Mouse (Mus musculus): ENCODE data around the gene Rom1. TPM values are rescaled to one million over a fixed set of nuclear protein-coding genes. Genes with fewer than 3 reads are reported as not detected.
"Not testable (repeated sequence)": the region's sequence is repeated elsewhere in the genome, so short reads cannot be mapped to it uniquely, and the experiment has no call there.

Gene Rom1
- 10 to 100 TPM; 22.0 to 23.6 TPM for total RNA-seq (2021)

DNA sequence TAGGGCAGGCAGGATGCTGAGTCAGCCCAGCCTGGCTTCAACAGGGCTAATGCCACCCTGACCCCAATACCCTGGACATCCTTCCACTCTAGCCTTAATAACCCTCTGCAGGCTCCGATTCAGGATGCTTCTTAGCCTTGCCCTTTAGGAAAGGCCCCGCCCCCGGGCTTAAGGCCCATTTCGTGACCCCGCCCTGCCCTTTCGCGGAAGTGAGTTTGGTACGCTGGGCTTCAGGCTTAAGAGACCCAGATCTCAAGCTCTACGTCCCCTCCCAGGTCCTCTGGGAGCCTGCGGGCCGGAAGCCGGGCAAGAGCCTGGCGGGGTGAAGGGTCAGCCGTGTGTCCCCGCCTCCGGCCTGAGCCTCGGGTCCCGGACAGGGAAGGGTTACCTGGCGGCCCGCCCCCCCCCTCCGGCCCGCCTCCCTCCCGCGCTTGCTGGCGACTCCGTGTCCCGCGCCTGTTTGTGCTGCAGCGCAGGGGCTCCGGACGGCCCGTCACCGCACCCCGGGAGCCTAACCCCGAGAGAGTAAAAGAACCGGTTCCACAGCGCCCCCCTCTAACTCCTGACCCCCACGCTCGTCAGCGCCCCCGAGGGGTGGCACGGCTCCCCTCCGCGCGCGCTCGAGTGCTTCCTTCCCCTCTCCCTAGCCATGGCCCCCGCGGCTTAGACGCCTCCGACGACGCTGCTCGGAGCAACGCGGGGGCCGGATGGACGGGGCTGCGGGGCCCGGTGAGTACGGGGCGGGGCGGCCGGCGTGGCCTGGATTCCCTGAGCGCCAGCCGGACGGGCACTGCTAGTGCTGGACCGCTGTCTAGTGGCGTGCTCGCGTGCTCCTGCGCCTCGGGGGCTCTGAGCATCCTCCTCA lies at the start of gene Rom1, which contains the start of gene Eml3:
Gene Rom1 (minus strand): TSS at position 133 of the 865 bp plus-strand sequence.
Gene Eml3 (plus strand): TSS at position 329 of the 865 bp plus-strand sequence.
- intact Hi-C loops (cut with DNase I): loop anchor here (2.0 kb wide), 1 partner anchor 13 kb away; no protein-coding TSS in a partner anchor
- peak; percentile 87 for DNase-seq (ENCODE audit: low spot score)

DNA sequence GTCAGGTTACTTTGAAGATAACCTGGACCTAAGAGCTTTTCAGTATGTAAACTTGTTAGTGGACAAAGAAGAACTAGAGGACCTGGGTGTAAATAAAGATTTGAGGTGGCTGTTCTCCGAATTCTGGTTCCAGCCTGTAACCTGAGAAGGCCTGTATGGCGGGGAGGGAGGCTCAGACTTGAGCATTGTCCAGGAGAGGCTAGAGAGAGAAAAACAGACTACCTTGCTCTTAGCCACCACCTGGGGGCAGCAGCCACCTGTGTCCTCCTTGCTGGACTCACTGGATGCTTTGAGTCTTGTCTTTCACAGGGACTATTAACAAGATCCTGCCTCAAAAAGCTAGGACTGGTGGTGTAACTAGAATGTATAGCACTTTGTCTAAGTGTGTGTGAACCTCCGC lies 47.4 kb upstream of the Rom1 start:
- DNase-seq (ENCODE audit: low spot score): no peak
- intact Hi-C loops (cut with DNase I): loop anchor here (1.0 to 2.0 kb wide), 2 partner anchors 106 to 132 kb away; no protein-coding TSS in a partner anchor

DNA sequence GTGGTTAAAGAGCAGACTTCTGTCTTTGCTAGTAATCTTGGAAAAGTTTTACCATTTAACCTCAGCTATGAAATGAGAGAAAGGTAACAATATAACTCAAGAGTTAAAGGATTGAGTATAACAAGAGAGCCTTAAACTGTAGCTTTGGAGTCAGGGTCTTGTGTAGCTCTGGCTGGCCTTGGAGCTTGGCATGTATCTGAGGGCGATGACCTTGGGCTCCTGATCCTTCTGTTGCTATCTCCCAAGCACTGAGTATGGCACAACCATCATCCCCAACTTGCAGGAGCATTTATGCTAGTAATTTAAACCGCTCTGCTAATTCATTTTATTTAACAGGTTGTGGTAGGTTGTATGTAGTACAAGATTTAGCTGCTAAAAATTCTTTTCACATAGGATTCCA lies 46.3 kb upstream of the Rom1 start:
- intact Hi-C loops (cut with DNase I): no loop called here

DNA sequence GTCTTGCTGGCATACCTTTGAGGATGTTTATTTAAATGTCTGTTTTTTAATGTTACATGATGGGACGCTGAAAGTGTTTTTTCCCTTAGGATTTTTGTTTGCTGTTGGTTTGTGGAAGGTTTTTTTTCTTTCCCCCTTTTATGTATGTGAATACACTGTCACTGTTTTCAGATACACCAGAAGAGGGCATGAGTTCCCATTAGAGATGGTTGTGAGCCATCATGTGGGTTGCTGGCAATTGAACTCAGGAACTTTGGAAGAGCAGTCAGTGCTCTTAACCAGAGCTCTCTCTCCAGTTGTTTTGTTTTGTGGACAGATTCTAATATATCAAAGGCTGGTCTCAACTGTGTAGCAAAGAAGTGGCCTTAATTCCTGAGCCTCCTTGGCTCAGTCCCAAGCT lies 45.5 kb upstream of the Rom1 start:
- no peak for DNase-seq (ENCODE audit: low spot score)
- intact Hi-C loops (cut with DNase I): no loop called here

More for the DNA sequence above, 46.3 kb upstream of the Rom1 start:
- no peak for DNase-seq (ENCODE audit: low spot score)

DNA sequence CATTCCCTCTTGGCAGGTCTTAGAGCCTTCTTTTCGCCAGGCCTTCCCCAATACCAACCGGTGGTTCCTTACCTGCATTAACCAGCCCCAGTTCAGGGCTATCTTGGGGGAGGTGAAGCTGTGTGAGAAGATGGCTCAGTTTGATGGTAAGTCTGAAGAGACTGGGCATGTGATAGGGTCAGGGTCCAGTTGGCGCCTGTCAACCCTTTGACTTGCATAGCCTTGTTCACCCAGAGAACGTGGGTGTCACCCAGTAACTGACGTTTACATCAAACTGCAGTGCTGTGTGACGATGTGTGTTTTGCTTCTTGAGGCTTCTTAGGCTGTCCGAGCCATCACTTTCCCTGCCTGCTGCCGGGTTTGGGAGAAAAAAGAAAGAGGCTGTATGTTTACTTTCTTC lies 43.3 kb upstream of the Rom1 start:
- DNase-seq (ENCODE audit: low spot score); intact Hi-C loops (cut with DNase I): not testable (repeated sequence)

DNA sequence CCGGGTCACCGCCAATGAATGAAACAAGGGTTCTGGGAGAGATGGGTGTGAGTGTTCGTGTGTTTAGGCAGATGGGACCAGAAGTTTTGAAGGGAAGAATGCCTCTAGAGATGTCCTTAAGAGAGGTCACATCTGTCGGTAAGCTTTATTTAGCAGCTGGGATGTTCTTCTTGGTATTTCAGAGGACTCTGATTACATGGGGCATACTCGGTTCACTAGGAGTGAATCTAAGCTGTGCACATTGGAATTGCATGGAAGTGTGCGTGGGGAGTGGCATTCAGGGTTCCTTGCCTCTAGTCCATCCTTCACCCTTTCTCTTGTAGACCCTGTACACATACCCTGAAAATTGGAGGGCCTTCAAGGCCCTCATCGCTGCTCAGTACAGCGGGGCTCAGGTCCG lies 38.7 kb upstream of the Rom1 start:
- DNase-seq (ENCODE audit: low spot score): no peak
- intact Hi-C loops (cut with DNase I): loop anchor here (2.0 kb wide), 1 partner anchor 69 kb away; the partner anchor contains the start of gene Ganab

DNA sequence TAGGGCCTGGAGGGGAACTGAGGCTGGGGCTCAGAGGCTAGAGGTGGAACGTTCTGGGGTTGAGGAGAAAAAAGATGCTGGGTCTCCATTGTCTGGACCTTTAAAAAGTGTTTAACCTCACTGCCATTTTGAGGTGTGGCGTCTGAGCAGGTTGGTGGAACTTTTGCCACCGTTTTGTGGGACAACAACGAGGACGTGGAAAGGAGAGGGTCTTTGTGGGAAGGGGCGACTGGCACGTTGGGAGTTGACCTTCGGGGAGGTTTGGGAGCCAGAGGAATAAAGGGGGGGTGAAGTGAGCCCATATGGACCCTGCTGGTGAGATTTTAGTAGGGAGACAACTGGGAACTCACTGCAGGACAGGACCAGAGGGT lies 38.2 kb upstream of the Rom1 start:
- intact Hi-C loops (cut with DNase I): loop anchor here (2.0 kb wide), 1 partner anchor 69 kb away; the partner anchor contains the start of gene Ganab
- no peak for DNase-seq (ENCODE audit: low spot score)

DNA sequence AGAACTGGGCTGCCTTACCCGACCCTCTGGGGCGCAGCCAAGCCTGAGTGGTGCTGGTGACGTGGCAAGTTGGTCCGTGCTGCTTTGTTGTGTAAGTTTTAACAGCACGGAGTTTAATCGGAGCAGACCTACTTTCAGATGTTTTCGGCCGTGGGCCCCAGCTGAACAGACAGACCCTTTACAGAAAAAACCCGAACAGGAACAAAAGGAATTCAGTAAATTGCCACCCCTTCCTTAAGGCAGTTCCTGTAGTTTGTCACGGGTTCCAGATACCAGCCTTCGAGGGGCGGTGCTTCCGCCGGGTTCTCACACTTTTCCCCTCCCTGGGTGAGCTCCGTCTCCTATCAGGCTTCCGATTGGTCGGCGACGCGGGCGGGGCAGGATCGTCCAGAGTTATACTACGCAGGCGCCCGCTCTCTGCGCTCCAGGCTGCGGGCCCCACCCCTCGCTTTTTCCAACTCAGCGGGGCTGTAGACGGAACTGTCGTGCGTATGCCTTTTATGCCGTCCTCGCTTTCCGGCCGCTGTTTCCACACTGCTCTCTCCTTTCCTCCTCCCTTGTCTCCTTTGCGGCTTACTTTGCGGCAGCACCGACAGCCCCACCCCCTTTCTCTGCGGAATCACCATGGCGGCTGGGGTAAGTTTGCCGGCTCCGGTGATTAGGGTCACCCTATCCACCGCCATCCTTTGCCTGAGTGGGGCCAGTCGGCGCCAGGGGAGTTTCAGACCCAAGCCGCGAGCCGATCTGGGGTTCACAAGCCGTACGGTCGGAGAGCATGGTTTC lies 37.6 kb upstream of the Rom1 start, which contains the start of gene Eef1g:
Gene Eef1g (plus strand): TSS at position 452 of the 783 bp plus-strand sequence.
- peak; percentile 100 for DNase-seq (ENCODE audit: low spot score)
- intact Hi-C loops (cut with DNase I): loop anchor here (2.0 kb wide), 1 partner anchor 68 kb away; the partner anchor contains the start of gene Ganab

DNA sequence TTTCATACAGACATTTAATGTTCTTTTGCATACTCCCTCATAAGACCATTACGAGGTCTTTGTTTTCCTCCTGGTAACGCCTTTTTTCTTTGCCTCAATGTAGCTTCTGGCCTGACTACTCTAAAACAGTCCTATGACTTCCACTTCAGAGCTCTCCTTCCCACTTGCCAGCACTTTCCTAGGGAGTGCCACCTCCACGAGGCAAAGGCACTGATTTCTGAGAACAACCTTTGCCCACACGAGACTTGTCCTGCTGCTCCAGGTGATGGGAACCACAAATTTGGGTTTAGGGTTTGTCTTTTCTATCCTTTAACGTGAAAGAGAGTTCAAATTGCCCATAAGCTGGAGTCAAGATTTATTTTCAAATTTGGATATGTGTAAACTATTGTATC lies 37.0 kb upstream of the Rom1 start:
- no peak for DNase-seq (ENCODE audit: low spot score)
- intact Hi-C loops (cut with DNase I): loop anchor here (2.0 kb wide), 1 partner anchor 67 kb away; the partner anchor contains the start of gene Ganab

DNA sequence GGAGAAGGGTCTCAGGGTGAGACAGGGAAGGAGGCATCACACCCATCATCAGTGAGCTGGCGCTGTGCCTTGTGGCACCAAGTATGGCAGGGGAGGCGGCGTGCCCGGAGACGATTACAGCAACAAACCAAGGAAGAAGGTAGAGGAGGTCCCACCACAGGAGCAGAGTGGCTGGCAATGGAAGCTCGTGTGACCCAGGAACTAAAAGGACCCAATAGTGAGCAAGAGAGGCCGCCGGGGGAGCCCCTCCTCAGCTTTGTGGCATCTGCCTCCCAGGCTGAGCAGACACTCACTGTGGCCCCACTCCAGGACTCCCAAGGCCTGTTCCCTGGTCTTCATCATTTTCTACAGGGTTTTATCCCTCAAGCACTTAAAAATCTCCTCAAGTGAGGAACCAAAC lies 36.6 kb upstream of the Rom1 start:
- DNase-seq (ENCODE audit: low spot score): no peak
- intact Hi-C loops (cut with DNase I): loop anchor here (2.0 kb wide), 1 partner anchor 67 kb away; the partner anchor contains the start of gene Ganab

DNA sequence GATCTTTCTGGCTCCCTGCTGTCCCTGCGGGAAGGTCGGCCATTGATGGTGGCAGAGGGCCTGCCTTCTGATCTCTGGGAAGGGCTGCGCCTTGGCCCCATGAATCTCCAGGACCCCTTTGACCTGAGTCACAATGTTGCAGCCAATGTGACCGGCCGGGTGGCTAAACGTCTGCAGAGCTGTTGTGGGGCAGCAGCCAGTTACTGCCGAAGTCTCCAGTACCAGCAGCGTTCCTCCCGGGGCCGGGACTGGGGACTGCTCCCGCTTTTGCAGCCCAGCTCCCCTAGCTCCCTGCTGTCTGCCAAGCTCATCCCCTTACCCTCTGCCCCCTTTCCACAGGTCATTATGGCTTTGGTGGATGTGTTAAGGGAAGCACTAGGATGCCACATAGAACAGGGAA lies 35.9 kb upstream of the Rom1 start:
- intact Hi-C loops (cut with DNase I): no loop called here
- DNase-seq (ENCODE audit: low spot score): no peak

DNA sequence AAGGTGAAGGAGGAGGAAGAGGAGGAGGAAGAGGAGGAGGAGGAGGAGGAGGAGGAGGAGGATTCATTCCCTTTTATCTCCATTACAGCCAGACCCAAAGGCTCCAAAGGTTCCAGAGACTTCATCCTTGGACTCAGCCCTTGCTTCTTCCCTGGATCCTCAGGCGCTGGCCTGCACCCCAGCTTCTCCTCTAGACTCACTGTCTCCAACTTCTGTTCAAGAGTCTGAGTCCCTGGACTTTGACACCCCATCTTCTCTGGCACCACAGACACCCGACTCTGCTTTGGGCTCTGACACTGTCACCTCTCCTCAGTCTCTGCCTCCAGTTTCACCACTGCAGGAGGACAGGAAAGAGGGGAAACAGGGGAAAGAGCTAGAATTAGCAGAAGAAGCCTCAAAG lies 33.1 kb upstream of the Rom1 start:
- no peak for DNase-seq (ENCODE audit: low spot score)
- intact Hi-C loops (cut with DNase I): loop anchor here (5.0 kb wide), 1 partner anchor 45 kb away; no protein-coding TSS in a partner anchor

DNA sequence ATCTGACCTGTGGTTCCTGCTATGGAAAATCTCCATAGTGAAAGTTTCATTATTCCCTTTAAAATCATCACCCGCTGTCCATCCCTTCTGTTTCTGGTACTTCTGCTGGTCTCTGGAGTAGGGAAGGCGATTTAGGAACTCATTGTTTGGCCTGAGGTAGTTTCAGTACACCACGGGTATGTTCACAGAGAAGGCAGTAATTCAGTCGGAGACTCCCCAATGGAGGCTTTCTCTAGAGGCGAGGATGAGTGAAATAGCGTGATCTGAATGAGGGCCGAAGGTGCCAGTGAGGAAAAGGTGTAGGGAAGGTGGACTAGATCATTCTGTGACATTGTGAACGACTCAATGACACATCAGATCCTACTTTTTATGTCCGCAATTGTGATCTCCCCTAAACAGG lies 25.0 kb upstream of the Rom1 start:
- no peak for DNase-seq (ENCODE audit: low spot score)
- intact Hi-C loops (cut with DNase I): no loop called here

DNA sequence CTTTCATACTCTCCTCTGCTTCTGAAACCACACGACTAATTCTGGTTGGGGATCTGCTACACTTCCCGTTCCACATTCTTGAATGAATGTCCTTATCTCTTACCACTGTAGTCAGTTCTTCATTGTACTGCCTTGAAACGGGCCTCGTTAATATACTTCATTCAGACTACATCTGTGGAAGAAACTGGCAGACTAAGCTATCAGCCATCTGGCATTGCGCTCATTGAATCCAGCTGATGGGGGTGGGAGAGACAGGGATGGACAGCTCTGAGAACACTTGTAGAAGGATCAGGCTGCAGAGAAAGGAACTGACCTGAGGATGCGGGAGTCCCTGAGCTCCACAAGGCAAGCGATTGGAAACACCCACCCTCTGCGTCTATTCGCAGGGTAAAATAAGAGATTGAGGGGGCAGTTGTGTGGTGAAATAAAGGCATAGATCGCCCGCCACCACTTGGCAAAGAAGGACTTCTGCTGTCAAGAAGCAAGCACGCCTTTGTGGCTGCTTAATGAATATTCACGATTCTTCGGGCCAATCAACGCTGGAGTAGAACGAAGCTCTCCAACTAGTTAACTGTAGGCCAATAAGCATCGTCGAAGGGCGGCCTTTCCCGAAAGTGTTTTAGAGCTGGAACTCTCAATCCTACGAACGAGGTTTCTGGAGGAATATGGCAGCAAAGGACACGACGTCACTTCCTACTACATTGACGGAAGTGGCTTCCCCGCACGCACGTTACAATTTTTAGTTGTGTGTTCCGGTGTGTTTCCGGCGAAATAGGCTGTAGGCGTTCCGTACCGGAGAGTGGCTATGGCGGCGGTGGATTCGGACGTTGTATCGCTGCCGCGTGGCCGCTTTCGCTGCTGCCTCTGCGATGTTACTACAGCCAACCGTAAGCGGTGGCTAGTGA lies 24.2 kb upstream of the Rom1 start, which contains the start of gene Tut1:
Gene Tut1 (plus strand): TSS at position 713 of the 905 bp plus-strand sequence.
- peak; percentile 84 for DNase-seq (ENCODE audit: low spot score)
- intact Hi-C loops (cut with DNase I): loop anchor here (1.0 kb wide), 1 partner anchor 11 kb away; no protein-coding TSS in a partner anchor

DNA sequence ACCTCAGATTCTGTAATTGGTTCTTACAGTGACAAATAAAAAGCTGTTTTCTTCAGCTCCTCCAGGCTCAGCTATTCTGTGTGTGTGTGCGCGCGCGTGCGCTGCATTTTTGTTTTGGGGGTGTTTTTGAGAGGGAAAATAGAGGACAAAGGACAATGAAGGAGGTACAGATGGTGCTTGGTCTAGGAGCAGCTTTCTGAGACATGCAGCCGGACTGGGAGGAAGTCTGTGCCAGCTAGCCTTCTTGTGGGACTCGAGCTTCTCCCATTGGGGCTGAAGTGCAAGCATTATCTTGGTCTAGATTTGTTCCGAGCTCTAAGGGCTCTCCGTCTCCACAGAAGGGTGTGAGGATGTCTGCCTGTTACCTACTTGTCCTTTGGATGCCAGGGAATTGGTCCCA lies 23.1 kb upstream of the Rom1 start:
- intact Hi-C loops (cut with DNase I): no loop called here
- DNase-seq (ENCODE audit: low spot score): no peak

DNA sequence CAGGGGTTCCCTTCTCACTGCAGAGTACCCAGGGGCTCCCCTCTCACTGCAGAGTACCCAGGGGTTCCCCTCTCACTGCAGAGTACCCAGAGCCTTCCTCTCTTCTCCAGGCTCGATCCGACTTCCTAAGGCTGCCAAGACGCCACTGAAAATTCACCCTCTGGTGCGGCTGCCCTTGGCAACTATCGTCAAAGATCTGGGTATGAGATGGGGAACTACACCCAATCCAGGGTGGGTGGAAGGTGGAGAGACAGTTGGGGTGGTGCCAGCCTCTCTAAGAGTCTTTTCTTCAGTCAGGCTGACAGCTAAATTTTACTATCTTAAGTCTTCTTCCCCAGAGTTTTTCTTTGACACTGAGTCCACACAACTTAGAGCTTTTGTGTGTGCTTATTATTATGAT lies 21.0 kb upstream of the Rom1 start:
- no peak for DNase-seq (ENCODE audit: low spot score)
- intact Hi-C loops (cut with DNase I): no loop called here

DNA sequence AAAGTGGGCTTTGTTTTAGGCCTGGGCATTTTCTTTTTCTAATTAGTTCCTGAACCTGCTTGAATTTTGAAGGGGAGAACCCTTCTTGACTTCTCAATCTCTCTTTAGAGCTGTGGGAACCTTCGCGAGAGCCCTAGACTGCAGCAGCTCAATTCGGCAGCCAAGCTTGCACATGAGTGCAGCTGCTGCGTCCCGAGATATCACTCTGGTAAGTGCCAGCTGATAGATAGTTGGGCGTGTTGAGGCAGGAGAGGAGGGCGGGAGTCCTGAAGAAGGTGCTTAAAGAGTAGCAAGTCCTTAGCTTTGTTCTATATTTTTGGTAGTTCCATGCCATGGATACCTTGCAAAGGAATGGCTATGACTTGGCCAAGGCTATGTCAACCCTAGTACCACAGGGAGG lies 17.8 kb upstream of the Rom1 start:
- DNase-seq (ENCODE audit: low spot score): no peak

DNA sequence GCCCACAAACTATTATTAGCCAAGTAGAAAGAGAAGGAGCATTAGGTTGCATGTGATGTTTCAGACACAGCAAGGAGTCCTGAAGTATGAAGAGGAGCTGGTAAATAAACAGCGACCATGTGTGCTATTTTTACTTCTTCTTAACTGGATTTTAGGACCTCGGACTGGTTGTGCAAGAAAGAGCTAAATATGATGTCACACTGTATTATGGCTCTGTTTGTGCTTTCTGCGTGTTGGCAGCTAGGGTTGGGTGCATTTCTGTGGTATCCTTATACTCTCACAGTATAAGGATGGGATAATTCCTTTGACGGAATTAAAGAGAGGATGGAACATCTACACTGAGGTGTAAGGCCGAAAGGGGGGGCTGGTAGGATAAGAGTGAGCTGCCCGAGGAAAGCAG lies 16.1 kb upstream of the Rom1 start:
- DNase-seq (ENCODE audit: low spot score): no peak
- intact Hi-C loops (cut with DNase I): loop anchor here (5.0 kb wide), 1 partner anchor 33 kb away; no protein-coding TSS in a partner anchor

More for the DNA sequence above, 17.8 kb upstream of the Rom1 start:
- intact Hi-C loops (cut with DNase I): loop anchor here (5.0 kb wide), 1 partner anchor 35 kb away; no protein-coding TSS in a partner anchor

DNA sequence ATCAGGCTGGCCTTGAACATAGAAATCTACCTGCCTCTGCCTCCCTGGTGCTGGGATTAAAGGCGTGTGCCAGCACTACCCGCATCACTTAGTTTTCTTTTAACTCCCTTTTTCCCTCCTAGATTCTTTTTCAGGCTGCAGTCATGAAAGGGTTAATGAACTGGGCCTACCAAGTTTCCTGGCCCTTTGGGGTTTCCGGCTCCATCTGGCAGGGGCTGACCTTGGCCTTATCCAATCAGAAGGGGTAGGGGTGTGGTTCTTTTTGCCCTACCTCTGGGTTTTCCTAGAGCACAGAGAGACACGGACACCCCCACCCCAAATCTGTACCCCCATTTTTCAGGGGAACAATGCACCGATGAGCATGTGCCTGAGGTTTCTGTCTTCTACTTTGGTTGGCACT lies 15.6 kb upstream of the Rom1 start:
- DNase-seq (ENCODE audit: low spot score): peak; percentile 44
- intact Hi-C loops (cut with DNase I): loop anchor here (5.0 kb wide), 1 partner anchor 32 kb away; no protein-coding TSS in a partner anchor
